ENCODE assay signal across 8 mouse cellular contexts in the genomic region with DNA sequence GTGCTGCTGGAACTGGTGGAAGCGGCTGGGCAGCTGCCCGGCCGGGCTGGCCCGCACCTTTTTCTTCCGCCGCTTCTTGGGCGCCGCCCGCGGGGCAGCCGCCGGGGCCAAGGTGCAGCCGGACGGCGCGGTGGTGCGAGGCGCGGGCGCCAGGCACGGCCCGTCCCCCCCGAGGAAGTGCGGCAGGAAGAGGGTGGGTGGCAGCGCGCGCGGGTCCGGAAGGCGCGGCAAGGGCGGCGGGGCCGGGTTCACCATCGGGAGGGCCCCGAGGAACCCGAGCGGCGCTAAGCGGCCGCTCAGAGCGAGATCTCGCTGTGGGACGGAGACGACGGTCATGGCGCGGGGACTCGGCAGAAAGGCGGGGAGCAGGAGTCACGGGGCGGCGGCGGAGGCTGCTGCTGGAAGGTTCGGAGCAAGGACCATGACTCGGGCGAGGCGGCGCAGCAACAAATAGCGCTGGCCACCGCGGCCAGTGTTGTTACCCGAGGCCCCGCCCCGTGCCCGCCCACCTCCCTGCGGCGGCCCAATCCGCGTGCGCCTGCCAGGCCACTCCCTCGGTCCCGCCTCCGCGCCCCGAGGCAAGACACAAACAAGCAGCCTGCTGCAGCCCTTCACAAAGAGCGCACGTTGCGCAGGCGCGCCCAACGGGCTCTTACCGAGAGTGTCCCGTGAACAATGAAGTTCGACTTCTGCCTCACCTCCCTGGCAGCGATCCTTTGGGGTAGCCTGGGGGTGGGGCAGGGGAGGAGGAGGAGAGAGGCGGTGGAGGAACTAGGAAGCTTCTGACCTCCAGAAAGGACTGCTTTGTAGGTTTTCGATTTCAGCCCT. TPM values are rescaled to one million over a fixed set of nuclear protein-coding genes. Genes with fewer than 3 reads are reported as not detected.
DNase-seq lines count a peak whose midpoint lies in the region; ATAC-seq lines count a peak whose summit lies in the region.

No protein-coding gene starts in this region.

- H3K4me3 ChIP-seq in hindbrain, embryonic 14.5 days (replicated peaks; ENCODE audit: low read length) = peak overlapping the region; percentile 89

- under 1% methylated on average over 68 of the region's 88 CpGs for WGBS in hindbrain, embryonic 14.5 days

- peak; percentile 99 for DNase-seq in NIH3T3 (ENCODE audit: low read depth)
- peak; percentile 99 to 100 for DNase-seq in cerebellum, postnatal 10 days
- DNase-seq in frontal cortex, postnatal 14 days (ENCODE audit: low spot score in 2 of 2) = peak; percentile 97
- peak; percentile 97 for DNase-seq in hindbrain, embryonic 14.5 days (ENCODE audit: low spot score)
- peak; percentile 98 for DNase-seq in layer of hippocampus, postnatal 36 days
- peak; percentile 99 for DNase-seq in lung, postnatal 36 days
- peak; percentile 99 for DNase-seq in retina, postnatal 1 day
- peak; percentile 94 to 99 for DNase-seq in urinary bladder, adult 18-20 months (ENCODE audit: low spot score in 2 of 2)

- H3K9ac ChIP-seq in hindbrain, embryonic 14.5 days = peak overlapping the region; percentile 98

- H3K9me3 ChIP-seq in hindbrain, embryonic 14.5 days (ENCODE audit: control insufficient read depth, low read length) = no peaks in the 10 kb centered on the region

- peak overlapping the region; percentile 68 for H3K4me2 ChIP-seq in hindbrain, embryonic 14.5 days (replicated peaks)

- H3K27ac ChIP-seq in hindbrain, embryonic 14.5 days = peak overlapping the region; percentile 98

- peak; percentile 93 for ATAC-seq in hindbrain, embryonic 14.5 days (ENCODE audit: low FRiP score)

- peaks cover 13% of the 10 kb centered on the region for H3K4me1 ChIP-seq in hindbrain, embryonic 14.5 days (replicated peaks; ENCODE audit: control insufficient read depth, insufficient read depth, low read length)

- no peaks in the 10 kb centered on the region for H3K27me3 ChIP-seq in hindbrain, embryonic 14.5 days (ENCODE audit: control insufficient read depth, insufficient read depth, low read length)

- peaks cover 29% of the 10 kb centered on the region for H3K36me3 ChIP-seq in hindbrain, embryonic 14.5 days (replicated peaks; ENCODE audit: control insufficient read depth, insufficient read depth)

RNA-seq across cellular contexts. Expression of a gene that starts 39.5 kb away (rescaled TPM):
- 68.5 and 80.0 TPM in 2 replicates for polyA plus RNA-seq in hindbrain, embryonic 14.5 days (2014; fragmentation: Nextera tagmentation; extraction: Ambion mirVana)
- total RNA-seq in layer of hippocampus, postnatal 36 days (2021) = 10 to 100 TPM; 26.9 to 28.7 TPM

RNA-seq across cellular contexts. Expression of a gene that starts 41.7 kb away (rescaled TPM):
- 61.4 and 66.3 TPM in 2 replicates for polyA plus RNA-seq in hindbrain, embryonic 14.5 days (2014; fragmentation: Nextera tagmentation; extraction: Ambion mirVana)
- 100 to 1,000 TPM; 137 to 151 TPM for total RNA-seq in layer of hippocampus, postnatal 36 days (2021)

RNA-seq across cellular contexts. Expression of a gene that starts 58.7 kb away (rescaled TPM):
- polyA plus RNA-seq in hindbrain, embryonic 14.5 days (2014; fragmentation: Nextera tagmentation; extraction: Ambion mirVana) = 2.1 and 2.3 TPM in 2 replicates
- total RNA-seq in layer of hippocampus, postnatal 36 days (2021) = 1 to 10 TPM; 7.9 to 9.9 TPM

Comparison
In these comparisons a context has a peak if more than half of its experiments do, and no peak if none do; other contexts are left out.
1. Peak in every context shown above with its lines: DNase-seq, ATAC-seq, H3K4me3 ChIP-seq and H3K27ac ChIP-seq.